In genomic region chr11:86756156-86757141, GRCm38 (mm10) we compare ENCODE assay signal across 9 mouse cellular contexts. TPM values are rescaled to one million over a fixed set of nuclear protein-coding genes. Genes with fewer than 3 reads are reported as not detected.
DNase-seq lines count a peak whose midpoint lies in the region; TF ChIP-seq lines count a peak whose summit lies in the region.
"Had no signal": no experiment of that assay in that cellular context is flagged by ENCODE, and none has a peak within 500 bp of the region (broad histone marks: within the 10 kb centered on the region; RNA-seq: fewer than 3 reads in every experiment).

No protein-coding gene starts in this region.

- intact Hi-C loops in gastrocnemius, adult 2 months (cut with DNase I): loop anchor here (5.0 kb wide), 1 partner anchor 74 kb away; the partner anchor contains the start of genes Ptrh2 and Vmp1
- intact Hi-C loops in left cerebral cortex, postnatal 4 days (cut with DNase I): no loop called here

- DNase-seq in embryo, embryonic 10 days (ENCODE audit: low spot score): peak; percentile 72
- no peak for DNase-seq in embryo, embryonic 9.5 days (ENCODE audit: extremely low spot score)
- peak; percentile 54 to 80 for DNase-seq in cerebellum, postnatal 25 days
- peak; percentile 73 for DNase-seq in gastrocnemius, adult 2 months
- DNase-seq in induced T-regulatory cell, adult 2 months (ENCODE audit: low read depth): peak; percentile 82
- peak; percentile 53 for DNase-seq in left cerebral cortex, postnatal 4 days
- DNase-seq in midbrain, embryonic 10.5 days (ENCODE audit: low spot score): no peak
- peak; percentile 19 to 44 for DNase-seq in spleen, adult 18-20 months

- no peaks in the 10 kb centered on the region for H3K9me3 ChIP-seq in midbrain, embryonic 10.5 days (replicated peaks)

- TF ChIP-seq CTCF in gastrocnemius, adult 2 months (IDR thresholded peaks at IDR 0.05): no peak

- WGBS in midbrain, embryonic 10.5 days: 8% methylated on average over 31 of the region's 31 CpGs

- no peaks in the 10 kb centered on the region for H3K27me3 ChIP-seq in midbrain, embryonic 10.5 days (ENCODE audit: low read depth, poor library complexity, severe bottlenecking)
- H3K27me3 ChIP-seq: Patski had no signal

- peak overlapping the region; percentile 97 for H3K27ac ChIP-seq in gastrocnemius, adult 2 months
- H3K27ac ChIP-seq in midbrain, embryonic 10.5 days (replicated peaks): peak overlapping the region; percentile 94

- peaks cover 34% of the 10 kb centered on the region for H3K4me1 ChIP-seq in midbrain, embryonic 10.5 days

- peaks cover 13% of the 10 kb centered on the region for H3K36me3 ChIP-seq in midbrain, embryonic 10.5 days

- peak overlapping the region; percentile 80 for H3K4me3 ChIP-seq in gastrocnemius, adult 2 months
- H3K4me3 ChIP-seq in midbrain, embryonic 10.5 days: peak overlapping the region; percentile 97

RNA-seq across cellular contexts. Expression of gene Cltc, which starts 0.9 kb away (rescaled TPM):
- total RNA-seq in gastrocnemius, adult 2 months (2021): 100 to 1,000 TPM; 134 to 136 TPM
- 100 to 1,000 TPM; 373 to 393 TPM for total RNA-seq in left cerebral cortex, postnatal 4 days (2021)
- 129 and 145 TPM in 2 replicates for polyA plus RNA-seq in midbrain, embryonic 10.5 days (2016; fragmentation: Nextera tagmentation; extraction: Ambion mirVana)

RNA-seq across cellular contexts. Expression of gene Dhx40, which starts 51.1 kb away (rescaled TPM):
- 10 to 100 TPM in 1 of 2 experiments, 1 to 10 TPM in 1; 9.8 to 11.1 TPM for total RNA-seq in gastrocnemius, adult 2 months (2021)
- total RNA-seq in left cerebral cortex, postnatal 4 days (2021): 10 to 100 TPM; 20.5 to 20.8 TPM
- 41.7 and 46.1 TPM in 2 replicates for polyA plus RNA-seq in midbrain, embryonic 10.5 days (2016; fragmentation: Nextera tagmentation; extraction: Ambion mirVana)

Comparison
In these comparisons a context has a peak if more than half of its experiments do, and no peak if none do; other contexts are left out.
1. DNase-seq: peak in embryo, embryonic 10 days (single experiment), cerebellum, postnatal 25 days (2 of 2), gastrocnemius, adult 2 months (single experiment), induced T-regulatory cell, adult 2 months (single experiment), left cerebral cortex, postnatal 4 days (single experiment) and spleen, adult 18-20 months (2 of 2); none in embryo, embryonic 9.5 days (single experiment) and midbrain, embryonic 10.5 days (single experiment).